Mouse (Mus musculus): ENCODE results near the gene Il5.

Gene Il5

DNA sequence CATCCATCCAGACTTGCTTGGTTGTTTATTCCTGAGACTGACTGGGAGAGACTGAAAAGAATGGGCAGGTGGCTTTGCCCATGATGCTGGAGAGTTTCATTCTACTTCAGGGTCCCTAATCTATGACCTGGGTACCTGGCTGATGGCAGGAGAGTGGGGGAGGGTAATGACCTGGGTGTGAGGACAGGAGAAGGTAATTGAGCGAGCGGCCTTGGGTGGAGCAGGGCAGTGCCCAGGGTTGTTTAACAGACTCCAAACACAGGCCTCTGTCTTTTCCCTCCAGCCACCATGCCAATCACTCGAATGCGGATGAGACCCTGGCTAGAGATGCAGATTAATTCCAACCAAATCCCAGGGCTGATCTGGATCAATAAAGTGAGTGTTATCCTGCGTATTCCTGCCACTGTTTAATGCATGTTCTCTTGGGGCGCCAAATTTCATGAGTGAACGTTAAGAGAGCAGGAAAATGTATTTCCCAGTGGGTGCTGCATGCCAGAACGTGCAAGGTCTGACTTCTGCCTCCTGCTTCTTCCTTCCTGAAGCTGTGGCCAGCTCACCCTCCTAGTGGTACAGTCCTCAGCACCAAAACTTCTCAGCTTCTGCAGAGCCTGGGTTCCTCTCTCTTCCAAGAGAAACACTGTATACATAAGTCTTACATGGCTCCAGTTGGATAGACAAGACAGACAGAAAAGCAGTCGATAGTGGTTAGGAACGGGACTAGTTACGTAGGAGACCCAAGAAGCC lies 50.6 kb downstream of the Il5 start:
- DNase-seq (ENCODE audit: low spot score in 2 of 2): no peak

DNA sequence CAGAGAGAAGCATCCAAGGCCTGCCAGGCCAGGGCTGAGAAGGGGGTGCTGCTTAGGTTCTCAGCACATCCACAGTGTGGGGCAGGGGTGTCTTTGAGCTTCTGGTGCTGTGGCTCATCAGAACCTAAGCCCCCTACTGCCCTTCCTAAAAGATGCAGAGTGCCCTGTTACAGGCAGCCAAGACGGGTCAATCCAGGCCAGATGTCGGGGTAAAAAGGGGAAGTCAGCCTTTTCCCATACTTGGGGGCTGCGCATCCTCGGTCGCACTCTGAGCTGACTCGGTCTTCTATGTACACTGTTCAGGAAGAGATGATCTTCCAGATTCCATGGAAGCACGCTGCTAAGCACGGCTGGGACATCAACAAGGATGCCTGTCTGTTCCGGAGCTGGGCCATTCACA lies 51.9 kb downstream of the Il5 start:
- no peak for DNase-seq (ENCODE audit: low spot score in 2 of 2)

DNA sequence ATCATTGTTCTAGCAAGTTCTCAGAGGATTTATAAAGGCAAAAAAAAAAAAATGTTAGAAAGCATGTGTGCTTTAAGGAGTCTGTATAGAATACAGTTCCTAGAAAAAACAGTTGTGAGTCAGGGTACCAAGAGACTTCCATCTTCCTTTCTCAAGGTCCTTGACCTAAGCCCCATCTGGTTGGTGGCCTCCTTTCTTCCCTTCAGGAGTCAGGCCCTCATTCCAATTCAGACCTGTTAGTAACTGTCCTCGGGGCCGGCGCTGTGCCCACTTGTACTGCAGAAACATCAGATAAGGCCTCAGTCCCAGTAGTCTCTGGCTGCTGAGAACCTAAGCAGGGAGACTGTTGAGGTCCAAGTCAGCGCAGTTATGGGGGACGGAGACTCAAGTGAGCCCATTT lies 52.5 kb downstream of the Il5 start, which contains the start of gene Gm17334:
TSS of gene Gm17334 (minus strand) at position 101 of the 400 bp plus-strand sequence.
- no peak for DNase-seq (ENCODE audit: low spot score in 2 of 2)

DNA sequence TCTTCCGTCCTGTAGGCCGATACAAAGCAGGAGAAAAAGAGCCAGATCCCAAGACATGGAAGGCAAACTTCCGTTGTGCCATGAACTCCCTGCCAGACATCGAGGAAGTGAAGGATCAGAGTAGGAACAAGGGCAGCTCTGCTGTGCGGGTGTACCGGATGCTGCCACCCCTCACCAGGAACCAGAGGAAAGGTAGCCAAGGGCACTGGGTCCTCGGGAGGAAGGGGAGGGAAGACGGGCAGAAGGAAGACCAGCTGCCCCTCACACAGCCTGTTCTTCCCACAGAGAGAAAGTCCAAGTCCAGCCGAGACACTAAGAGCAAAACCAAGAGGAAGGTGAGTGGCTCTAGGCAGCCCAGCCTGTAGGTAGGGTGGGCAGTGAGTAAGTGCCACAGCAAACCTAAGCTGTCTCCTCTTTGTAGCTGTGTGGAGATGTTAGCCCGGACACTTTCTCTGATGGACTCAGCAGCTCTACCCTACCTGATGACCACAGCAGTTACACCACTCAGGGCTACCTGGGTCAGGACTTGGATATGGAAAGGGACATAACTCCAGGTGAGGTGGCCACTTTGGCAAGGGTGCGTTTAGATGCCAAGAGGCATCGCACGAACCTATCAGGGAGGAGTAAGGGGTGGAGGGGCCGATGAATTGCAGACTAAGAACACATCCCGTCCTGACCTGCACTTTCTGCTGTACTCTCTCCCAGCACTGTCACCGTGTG lies 53.2 kb downstream of the Il5 start:
- no peak for DNase-seq (ENCODE audit: low spot score in 2 of 2)
